Mouse (Mus musculus): ENCODE results near the gene Pom121l12. TPM values are rescaled to one million over a fixed set of nuclear protein-coding genes. Genes with fewer than 3 reads are reported as not detected.

Gene Pom121l12
- not detected for polyA plus RNA-seq (2017; shearing (Covaris generic))

GRCm38 (mm10) chr11:14598976-14599375 is at the start of gene Pom121l12:
Pom121l12 (plus strand) TSS chr11:14599276.

